Mouse (Mus musculus): ENCODE measurements at regions not wholly inside any gene's neighbourhood (a gene's known extent, or its start where the extent isn't known, plus 50 kb on each side); places are given as distances from the start of the nearest gene placed in this dataset.
A peak's percentile ranks its signal among the peaks of the same experiment; 100 is the strongest.

DNA sequence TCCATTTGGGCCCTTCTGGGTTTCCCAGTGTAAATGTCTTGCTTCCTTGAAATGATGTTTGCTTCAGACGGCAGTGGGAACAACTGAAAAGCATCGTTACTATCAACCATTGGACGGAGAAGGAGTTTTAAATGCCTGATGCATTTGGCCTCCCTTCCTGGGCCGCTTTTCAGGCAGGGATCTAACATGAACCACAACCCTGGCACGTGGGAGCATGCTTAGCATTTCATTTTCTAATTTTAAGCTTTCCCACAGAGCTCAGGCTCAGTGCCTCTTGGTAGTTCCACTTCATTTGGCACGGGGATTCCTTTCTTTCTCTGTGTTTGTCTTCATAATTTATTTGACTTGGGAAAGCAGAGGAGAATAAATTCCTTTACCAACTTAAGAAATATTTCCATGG is 406.6 kb upstream of the Nbea start:
- no peak for DNase-seq (ENCODE audit: low spot score in 2 of 2)

DNA sequence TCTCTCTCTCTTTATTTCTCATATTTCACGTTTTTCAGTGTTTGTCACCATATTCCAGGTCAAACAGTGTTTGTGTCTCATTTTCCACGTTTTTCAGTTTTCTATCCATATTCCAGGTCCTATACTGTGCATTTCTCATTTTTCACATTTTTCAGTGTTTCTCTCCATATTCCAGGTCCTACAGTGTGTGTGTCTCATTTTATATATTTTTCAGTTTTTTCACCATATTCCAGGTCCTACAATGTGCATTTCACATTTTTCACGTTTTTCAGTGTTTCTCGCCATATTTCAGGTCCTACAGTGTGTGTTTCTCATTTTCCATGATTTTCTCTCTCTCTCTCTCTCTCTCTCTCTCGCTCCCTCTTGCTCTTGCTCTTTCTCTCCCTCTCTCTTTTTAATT is 391.9 kb upstream of the Nbea start:
- DNase-seq (ENCODE audit: low spot score in 2 of 2), result no peak

DNA sequence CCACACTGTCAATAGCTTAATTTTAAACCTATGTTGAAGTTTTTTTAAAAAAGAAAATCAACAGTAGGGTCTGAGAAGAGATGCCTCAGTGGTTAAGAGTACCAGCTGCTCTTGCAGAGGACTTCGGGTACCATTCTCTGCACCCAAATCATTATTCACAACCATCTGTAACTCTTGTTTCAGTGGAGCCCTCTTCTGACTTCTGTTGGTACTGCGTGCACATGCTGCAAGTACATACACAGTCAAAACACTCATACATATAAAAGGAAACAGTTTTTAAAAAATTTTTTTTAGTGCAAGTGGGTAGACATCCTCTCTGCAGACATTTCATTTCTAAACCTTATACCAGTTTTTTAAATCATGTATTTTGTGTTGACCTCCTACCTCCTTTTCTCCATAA is 352.7 kb upstream of the Nbea start:
- DNase-seq (ENCODE audit: low spot score in 2 of 2), result peak in 1 of 2 experiments; percentile 12

DNA sequence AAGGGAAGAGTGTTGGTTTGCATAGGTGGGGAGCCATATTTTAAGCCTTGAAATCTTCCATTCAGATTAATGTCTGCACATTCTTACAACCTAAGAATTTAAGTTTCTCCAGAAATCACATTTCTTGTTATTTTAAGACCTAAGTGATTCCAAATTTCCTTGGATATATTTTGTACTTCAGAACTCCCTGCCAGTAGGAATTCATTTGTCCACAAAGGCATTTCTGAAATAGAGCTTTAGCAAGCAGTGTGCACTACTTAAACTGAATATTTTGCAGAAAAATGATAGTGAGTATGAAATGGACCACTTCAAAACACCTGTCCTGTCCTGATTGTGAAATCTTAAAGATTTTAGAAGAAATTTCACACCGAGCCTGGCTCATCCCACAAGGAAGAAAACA is 320.9 kb upstream of the Nbea start:
- DNase-seq (ENCODE audit: low spot score in 2 of 2), result no peak

DNA sequence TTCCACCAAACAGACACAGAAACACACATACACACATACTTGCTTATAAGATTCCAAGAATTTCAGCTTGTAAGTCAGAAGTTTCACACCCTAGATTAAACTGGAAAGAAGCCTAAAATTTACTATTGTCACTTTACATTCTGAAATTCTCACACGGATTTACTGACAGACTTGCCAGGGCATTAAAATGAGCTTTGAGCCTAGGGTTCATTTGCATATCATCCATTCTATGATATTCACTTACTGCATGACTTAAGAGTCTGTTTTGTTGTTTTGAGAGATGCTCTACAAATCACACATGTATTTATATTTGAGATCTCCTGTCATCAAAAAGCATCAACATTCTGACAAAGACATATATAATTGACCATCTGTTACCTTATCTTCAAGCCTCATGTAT is 315.8 kb upstream of the Nbea start:
- no peak for DNase-seq (ENCODE audit: low spot score in 2 of 2)

DNA sequence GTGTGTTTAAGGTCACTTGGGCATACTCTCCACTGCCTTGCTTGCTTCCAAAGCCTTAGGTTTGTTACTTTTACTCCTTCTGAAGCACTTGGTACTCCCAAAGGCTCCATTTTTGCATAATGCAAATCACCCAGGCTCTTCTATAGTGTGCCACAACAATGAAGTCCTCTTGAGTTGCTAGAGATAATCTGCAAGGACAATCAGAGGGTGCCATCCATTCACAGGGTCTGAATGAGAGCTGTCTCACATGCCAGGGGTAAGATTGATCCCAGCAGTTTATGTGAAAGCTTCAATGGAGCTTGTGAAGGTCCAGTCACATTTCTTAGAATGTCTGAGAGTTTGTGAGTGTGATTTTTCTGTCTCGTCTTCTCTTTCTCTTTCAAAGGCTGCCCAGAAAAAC is 310.4 kb upstream of the Nbea start:
- DNase-seq (ENCODE audit: low spot score in 2 of 2), result no peak

DNA sequence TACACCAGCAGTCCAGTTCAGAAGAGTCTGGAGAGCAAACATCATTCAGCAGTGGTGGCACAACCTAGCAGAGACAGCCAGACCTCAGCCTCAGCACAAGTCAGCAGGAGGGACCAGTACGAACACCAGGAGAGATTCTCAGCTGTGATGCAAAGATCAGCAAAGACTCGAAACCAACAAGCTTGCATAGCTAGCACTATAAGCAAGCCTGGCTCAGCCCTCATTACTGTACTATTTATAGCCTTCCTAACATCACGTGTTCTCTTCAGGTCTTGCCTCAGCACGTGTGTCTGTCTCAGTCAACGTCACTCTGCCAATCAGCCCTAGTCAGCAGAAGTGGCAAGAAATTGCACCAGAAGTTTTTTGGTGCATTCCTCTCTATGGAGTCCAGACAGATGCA is 305.7 kb upstream of the Nbea start:
- DNase-seq (ENCODE audit: low spot score in 2 of 2), result no peak

DNA sequence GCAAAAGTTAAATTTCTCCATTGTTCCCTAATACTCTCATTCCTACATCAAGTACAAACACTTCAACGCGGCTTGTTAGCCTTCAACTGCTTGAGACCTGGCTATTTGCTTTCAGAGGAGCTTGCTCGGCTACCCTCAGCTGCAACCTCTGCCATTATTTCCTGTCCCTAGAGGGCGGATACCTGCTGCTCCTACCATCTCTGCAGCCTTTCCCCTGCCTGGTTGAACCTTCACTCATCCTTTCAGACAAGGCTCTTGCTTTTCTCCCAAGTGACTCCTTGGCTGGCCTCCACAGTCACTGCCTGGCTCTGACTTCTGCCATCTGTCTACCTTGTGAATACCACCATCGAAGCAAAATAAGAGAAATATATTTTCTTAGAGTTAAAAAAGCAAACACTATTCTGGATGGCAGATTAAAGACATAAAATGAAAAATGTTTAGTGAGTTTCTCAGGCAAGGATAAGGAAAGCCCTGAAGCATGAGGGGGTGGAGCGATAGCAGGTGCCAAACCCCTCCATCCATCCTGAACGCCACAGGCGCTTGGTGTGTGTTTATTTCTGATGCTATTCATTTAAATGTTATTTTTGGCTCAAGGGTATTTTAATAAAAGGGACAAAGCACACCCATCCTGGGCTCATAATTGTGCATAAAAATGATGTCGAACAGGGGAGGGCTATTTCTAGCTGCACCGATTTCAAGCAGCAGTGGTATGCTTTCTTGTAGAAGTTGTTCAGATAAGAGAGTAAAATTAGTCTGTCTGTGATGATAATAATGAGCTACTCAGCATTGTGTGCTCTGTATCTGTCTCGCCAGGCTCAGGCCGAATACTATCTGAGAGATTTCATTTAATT is 302.3 kb upstream of the Nbea start:
- DNase-seq (ENCODE audit: low spot score in 2 of 2), result peak in 1 of 2 experiments; percentile 14

DNA sequence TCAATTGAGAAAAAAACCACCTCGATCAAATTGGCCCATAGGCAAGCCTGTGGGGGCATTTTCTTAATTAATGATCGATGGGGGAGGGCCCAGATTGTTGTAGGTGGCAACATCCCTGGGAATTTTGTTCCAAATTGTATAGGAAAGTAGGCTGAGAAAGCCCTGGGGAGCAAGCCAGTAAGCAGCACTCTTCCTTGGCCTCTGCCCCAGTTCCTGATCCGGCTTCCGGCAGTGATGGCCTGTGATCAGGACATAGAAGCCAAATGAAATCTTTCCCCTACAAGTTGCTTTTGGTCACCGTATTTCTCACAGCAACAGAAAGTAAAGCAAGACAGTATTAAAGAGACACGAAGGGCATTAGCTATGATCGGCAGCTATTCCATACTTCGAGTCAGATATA is 300.6 kb upstream of the Nbea start:
- DNase-seq (ENCODE audit: low spot score in 2 of 2), result no peak

DNA sequence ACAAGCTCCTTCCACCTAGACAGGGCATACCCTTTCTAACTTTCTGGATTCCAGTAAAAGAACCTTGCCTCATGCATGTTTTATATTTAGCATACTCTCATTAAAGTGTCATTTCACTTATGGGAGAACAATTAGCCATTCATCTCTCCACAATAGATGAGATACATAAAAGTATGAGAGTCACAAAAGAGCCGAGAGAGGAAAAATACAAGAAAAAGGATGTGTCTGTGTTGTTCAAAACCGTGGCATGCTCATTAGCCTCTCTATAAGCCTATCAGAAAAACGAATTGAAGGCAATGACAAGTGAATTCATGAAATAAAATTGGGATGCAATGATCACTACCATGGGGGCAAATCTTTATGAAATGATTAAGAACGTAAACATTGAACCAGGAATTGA is 299.9 kb upstream of the Nbea start:
- DNase-seq (ENCODE audit: low spot score in 2 of 2), result no peak

DNA sequence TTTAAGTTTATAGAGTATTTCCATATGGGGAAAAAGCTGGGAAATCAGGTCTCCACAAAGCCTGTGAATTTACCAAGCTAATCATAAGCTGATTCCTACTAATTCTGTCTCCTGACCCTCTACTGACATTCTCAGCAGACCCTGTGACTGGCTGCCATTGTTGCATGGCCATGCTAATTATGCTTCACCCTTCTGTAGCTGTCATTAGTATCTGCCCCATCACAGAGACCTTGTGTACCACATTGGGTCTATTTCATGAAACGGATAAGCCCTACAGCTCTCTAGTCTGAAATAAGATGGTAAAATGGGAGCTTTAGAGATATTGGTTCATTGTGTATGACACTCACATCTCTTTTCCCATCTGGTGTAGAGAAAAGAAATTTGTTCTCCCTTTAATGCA is 296.0 kb upstream of the Nbea start:
- DNase-seq (ENCODE audit: low spot score in 2 of 2), result no peak

DNA sequence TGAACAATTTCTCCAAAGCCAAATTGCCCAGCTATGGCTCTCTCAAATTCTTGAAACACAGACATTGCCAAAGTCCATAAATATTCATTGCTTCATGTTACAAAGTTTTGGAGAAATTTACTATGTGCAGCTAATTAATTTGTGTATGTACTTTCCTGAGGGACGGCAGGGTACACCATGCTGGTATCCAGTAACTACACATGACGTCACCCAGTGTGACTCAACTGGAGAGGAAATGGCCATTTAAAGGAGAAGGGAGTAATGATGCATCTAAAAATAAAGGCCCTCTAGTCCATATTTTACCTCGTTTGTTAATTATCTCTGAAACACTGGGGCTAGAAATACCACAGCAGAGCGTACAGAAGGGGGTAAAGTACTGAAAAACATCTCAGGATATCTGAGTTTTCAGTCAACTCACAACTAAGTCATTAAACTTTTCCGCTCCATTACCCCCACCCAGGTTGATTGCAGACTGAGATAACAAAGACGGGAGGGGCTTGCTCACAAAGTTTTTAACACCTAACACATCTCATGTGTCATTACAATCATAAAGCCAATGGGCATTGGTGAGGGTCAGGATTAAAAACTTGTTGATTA is 295.1 kb upstream of the Nbea start:
- no peak for DNase-seq (ENCODE audit: low spot score in 2 of 2)

DNA sequence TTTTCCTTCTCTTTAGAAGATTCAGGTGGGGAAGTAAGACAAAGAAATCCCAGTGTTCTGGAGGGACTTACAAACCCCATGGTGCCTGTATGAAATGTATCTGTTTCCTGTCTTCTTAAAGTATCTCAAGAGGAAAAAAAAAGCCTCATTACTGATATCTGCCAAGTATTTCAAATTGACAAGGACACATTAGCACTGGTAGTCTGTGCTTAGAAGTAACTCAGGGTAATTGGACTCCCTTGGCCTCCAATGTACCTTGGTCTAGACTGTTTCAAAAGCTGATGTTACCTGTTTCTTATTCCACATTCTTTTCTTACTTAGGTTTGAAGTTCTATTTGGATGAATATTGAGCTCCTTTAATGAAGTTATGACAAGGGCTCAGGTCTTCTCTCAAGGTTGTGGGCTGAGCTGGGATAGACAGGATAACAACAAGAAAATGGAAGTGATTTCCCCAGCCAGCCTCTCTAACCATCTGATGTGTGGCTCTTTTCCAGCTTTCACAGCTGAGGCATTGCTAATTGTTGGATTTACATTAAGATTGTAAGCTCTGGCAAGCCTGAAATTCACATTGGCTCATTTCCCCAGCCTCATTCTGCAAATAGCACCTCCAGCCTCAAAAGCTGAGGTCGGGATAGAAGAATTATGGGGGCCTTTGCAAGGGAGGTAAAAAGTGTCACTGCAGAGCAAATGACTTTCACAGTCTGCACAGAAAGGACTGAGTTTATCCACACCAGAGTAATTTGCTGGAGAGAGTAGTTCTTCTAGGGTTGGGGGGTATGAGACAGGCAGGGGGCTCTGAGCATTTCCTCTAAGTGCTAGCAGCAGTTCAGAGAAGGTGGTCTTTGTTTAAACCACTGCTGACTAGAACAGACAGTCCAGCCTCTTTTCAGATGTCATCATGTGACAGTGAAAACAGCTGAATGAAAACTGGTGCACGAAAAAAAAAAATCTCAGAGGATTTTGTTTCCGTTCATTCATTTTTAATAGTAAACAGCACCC is 292.3 kb upstream of the Nbea start:
- peak; percentile 13 to 24 for DNase-seq (ENCODE audit: low spot score in 2 of 2)

DNA sequence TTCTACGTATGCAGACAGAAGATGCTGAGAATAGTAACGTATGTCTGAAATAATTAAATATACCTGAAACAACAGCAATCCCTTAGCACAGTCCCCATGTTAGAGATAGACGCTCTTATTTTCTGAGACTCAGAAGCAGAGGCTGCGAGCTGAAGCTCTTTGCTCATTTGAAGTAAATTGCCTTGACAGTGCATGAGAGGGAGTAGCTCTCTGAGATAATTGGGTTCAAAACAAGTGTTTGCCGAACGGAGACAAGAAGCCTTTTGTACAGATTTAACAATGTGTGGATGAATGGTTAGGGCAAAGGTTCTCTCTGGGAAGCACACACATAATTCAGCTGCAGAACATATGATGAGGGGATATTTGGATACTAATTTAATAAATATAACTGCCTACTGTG is 289.1 kb upstream of the Nbea start:
- no peak for DNase-seq (ENCODE audit: low spot score in 2 of 2)

DNA sequence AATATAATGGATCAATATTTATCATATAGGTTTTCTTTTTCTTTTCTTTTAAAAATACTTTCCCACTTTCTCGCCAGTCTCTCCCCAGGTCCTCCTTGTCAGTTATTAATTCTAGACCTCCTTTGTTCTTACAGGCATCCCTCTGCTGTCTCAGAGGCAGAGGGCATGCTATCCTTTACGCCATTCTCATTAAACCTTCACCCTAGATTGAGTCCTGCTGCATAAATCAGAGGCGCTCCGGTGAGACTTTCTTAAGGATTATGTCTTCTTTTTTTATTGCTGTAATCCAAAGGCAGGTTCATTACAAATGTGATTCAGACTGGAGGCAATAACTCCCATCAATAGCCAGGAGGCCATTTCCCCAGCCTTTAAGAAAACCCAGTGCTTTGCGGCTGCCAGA is 288.3 kb upstream of the Nbea start:
- no peak for DNase-seq (ENCODE audit: low spot score in 2 of 2)

DNA sequence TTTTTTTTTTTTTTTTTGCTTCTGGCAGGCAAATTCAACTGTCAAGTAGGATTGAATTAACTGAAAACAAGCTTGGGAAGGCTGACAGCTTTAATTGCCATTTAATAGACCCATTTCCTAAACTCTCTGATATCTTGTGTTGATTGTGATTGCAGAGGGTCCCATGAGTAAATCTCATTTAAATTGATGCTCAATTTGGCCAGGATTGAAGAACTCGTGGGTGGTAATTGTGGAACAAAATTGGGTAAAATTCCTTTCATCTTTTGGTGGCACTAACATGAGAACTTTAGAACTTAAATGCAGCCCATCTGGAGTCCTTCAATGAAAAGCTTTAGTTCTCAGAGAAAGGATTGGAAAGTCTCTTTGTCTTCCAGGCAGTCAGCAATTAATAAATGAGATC is 287.7 kb upstream of the Nbea start:
- no peak for DNase-seq (ENCODE audit: low spot score in 2 of 2)

DNA sequence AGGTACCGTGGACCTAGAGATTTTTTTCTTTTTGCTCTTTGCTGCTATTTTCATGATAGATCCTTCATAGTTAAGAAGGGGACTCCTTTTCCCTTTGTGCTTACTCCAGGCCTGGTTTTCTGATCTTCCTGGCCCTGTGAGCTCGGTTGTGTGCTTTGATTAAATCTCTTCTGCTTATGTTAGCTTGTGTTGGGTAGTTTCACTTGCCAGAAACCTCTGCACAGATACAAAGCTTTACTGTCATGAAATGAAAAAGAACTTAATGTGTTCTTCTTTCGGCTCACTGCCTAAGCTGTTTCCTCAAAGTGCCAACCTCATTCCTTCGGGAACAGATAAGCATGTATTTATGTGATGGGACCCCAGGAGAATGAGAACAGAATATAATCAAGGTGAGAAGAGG is 274.1 kb upstream of the Nbea start:
- no peak for DNase-seq (ENCODE audit: low spot score in 2 of 2)

DNA sequence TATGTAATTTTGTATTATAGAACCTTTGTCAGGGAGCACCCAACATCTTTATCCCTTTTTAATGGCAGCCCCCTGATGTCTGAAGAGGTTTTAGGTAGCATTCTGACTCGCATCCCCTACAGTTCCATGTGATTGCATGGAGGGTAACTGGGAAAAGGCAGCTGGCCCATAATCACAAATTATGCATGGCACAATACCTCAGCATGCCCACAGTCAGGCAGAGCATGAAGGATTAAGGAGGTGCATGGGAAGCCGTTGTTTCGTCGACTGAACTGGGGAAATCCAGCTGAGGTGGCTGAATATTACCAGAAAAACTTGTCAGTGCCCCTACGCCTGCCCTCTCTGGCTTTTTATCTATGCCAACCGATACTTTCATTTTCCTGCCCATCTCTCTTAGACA is 272.8 kb upstream of the Nbea start:
- DNase-seq (ENCODE audit: low spot score in 2 of 2), result no peak

DNA sequence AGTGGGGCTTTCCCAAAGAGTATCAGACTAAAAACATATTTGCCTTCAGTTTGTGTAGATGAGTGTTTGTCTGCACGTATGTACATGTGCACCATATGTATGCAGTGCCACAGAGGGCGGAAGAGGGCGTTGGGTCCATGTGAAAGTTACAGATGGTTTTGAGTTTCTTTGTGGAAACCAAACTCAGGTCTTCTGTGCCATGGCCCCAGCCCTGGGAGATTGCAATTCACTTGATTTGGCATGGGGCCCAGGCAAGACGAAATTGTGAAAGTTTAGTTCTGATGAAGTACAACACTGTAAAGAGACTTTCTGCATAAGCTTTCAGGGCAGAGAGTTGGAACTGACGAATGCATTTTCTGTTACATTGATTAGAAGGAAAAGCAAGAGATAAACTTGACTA is 255.4 kb upstream of the Nbea start:
- DNase-seq (ENCODE audit: low spot score in 2 of 2), result no peak

DNA sequence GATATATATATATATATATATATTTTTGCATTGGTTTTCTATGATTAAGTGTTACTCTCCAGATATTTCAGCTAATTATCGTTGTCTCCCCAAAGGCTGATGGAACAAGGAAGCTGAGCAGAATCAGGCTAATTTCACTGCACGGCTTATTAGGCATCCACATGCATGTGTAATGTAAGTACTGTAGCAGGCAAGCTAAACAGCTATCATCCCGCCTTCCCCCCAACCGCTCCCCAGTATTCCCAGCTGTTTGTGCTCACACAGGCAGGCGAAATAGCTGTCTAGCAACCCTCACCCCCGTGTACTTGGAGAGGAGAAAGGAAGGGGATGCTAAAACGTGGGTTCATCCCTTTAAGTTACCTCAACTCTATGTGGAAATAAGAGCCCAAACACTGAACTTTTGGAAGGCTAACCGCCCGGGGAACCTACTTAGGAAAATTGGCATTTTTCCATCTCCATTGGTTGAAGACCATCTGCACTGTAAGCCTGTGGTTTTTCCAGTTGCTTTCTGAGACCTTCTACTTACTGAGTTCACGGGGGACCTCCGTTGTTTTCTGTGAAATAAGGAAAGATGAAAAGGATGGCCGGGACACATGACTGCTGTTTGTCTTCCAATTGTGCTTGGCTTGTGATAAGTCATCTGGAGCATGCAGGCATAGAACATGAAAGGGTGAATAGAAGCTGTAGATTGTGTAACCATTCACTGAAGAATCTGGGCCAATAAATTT is 254.7 kb upstream of the Nbea start:
- peak in 1 of 2 experiments; percentile 16 for DNase-seq (ENCODE audit: low spot score in 2 of 2)

DNA sequence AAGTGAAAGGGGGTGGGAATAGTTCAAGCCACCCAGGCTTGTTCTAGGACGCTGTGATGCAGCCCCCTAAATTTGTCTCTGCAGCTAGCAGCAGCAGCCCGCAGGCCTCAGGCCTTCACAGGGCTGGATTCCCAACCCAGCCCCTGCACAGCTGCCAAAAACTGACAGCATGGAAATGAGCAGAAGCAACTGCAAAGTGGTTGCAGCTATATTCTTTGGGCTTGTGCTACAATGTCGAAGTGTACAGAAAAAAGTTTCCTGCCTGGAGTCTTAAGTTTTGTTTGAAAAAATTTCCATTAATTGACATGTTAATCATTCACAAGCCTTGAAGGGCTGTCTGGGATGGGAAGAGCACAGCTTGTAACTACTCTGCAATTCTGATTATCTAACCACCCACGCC is 253.6 kb upstream of the Nbea start:
- peak; percentile 32 to 39 for DNase-seq (ENCODE audit: low spot score in 2 of 2)
